Comparison of ENCODE assay signal across 8 mouse cellular contexts in genomic region chr16:34469277-34469868, GRCm38 (mm10).
DNase-seq lines count a peak whose midpoint lies in the region; ATAC-seq and TF ChIP-seq lines count a peak whose summit lies in the region.

No protein-coding gene starts in this region.

- no peak for TF ChIP-seq CTCF in stomach, postnatal 0 days (IDR thresholded peaks at IDR 0.05; ENCODE audit: low read depth)

- H3K4me1 ChIP-seq in stomach, embryonic 14.5 days (ENCODE audit: control insufficient read depth, insufficient read depth, low read length): peaks cover 36% of the 10 kb centered on the region
- H3K4me1 ChIP-seq in stomach, postnatal 0 days (replicated peaks; ENCODE audit: control insufficient read depth, insufficient read depth): 0 out of 2 replicates have a peak, but pooled peaks cover 2% of the 10 kb centered on the region
- H3K4me1 ChIP-seq in neural tube, embryonic 12.5 days: peaks cover 73% of the 10 kb centered on the region

- H3K27ac ChIP-seq in stomach, embryonic 14.5 days (ENCODE audit: low read length): no peak overlapping the region
- H3K27ac ChIP-seq in stomach, postnatal 0 days (replicated peaks): no peak overlapping the region
- no peak overlapping the region for H3K27ac ChIP-seq in neural tube, embryonic 12.5 days

- ATAC-seq in stomach, embryonic 14.5 days (ENCODE audit: insufficient number of reproducible peaks, insufficient read depth, low FRiP score, low read depth): peak; percentile 70; the same call in 1 of the 2 replicates
- ATAC-seq in stomach, postnatal 0 days (ENCODE audit: low FRiP score, low TSS enrichment): no peak
- peak; percentile 80 for ATAC-seq in neural tube, embryonic 12.5 days (ENCODE audit: low FRiP score, low read depth)

- H3K36me3 ChIP-seq in stomach, embryonic 14.5 days (ENCODE audit: control insufficient read depth, insufficient read depth, low read length): no peaks in the 10 kb centered on the region
- H3K36me3 ChIP-seq in stomach, postnatal 0 days (ENCODE audit: control insufficient read depth, insufficient read depth, low read length): no peaks in the 10 kb centered on the region
- H3K36me3 ChIP-seq in neural tube, embryonic 12.5 days: no peaks in the 10 kb centered on the region

- H3K9ac ChIP-seq in stomach, embryonic 14.5 days (replicated peaks; ENCODE audit: low read depth, low read length): no peak overlapping the region
- no peak overlapping the region for H3K9ac ChIP-seq in stomach, postnatal 0 days (ENCODE audit: low read length)
- no peak overlapping the region for H3K9ac ChIP-seq in neural tube, embryonic 12.5 days

- H3K27me3 ChIP-seq in stomach, embryonic 14.5 days (ENCODE audit: control insufficient read depth, insufficient read depth, low read length): no peaks in the 10 kb centered on the region
- no peaks in the 10 kb centered on the region for H3K27me3 ChIP-seq in stomach, postnatal 0 days (ENCODE audit: control insufficient read depth, insufficient read depth, low read length)
- H3K27me3 ChIP-seq in neural tube, embryonic 12.5 days (replicated peaks): no peaks in the 10 kb centered on the region

- WGBS in stomach, embryonic 14.5 days: 43% methylated on average over 8 of the region's 8 CpGs
- 49% methylated on average over 8 of the region's 8 CpGs for WGBS in stomach, postnatal 0 days
- WGBS in neural tube, embryonic 12.5 days: 25% methylated on average over 8 of the region's 8 CpGs

- DNase-seq in stomach, postnatal 0 days (ENCODE audit: low spot score): no peak
- peak; percentile 73 to 78 for DNase-seq in frontal cortex, postnatal 36 days (ENCODE audit: low spot score in 2 of 2)
- peak; percentile 86 for DNase-seq in layer of hippocampus, adult 9-11 months
- DNase-seq in spleen, adult 18-20 months: no peak
- no peak for DNase-seq in adrenal gland, postnatal 4 days (ENCODE audit: low spot score in 2 of 2)
- DNase-seq in spleen, postnatal 4 days (ENCODE audit: low spot score in 2 of 2): no peak

- H3K4me3 ChIP-seq in stomach, embryonic 14.5 days (ENCODE audit: low read depth, low read length): no peak overlapping the region
- no peak overlapping the region for H3K4me3 ChIP-seq in stomach, postnatal 0 days (ENCODE audit: low read depth, low read length)
- H3K4me3 ChIP-seq in neural tube, embryonic 12.5 days: no peak overlapping the region

- H3K9me3 ChIP-seq in stomach, embryonic 14.5 days (ENCODE audit: control insufficient read depth, low read depth, low read length): no peaks in the 10 kb centered on the region
- H3K9me3 ChIP-seq in stomach, postnatal 0 days (ENCODE audit: control insufficient read depth, low read length): no peaks in the 10 kb centered on the region
- no peaks in the 10 kb centered on the region for H3K9me3 ChIP-seq in neural tube, embryonic 12.5 days

- TF ChIP-seq EP300 in stomach, postnatal 0 days (optimal IDR thresholded peaks at IDR 0.05): no peak

- H3K4me2 ChIP-seq in stomach, embryonic 14.5 days (replicated peaks; ENCODE audit: low read depth, low read length): no peak overlapping the region
- H3K4me2 ChIP-seq in stomach, postnatal 0 days (replicated peaks; ENCODE audit: low read depth): no peak overlapping the region
- peak overlapping the region; percentile 35 for H3K4me2 ChIP-seq in neural tube, embryonic 12.5 days (replicated peaks)

Comparison
In these comparisons a context has a peak if more than half of its experiments do, and no peak if none do; other contexts are left out.
1. DNase-seq: peak in frontal cortex, postnatal 36 days (2 of 2) and layer of hippocampus, adult 9-11 months (single experiment); none in stomach, postnatal 0 days (single experiment), spleen, adult 18-20 months (0 of 2), adrenal gland, postnatal 4 days (0 of 2) and spleen, postnatal 4 days (0 of 2).